Mouse (Mus musculus): ENCODE measurements around the gene Rcn1. TPM values are rescaled to one million over a fixed set of nuclear protein-coding genes. Genes with fewer than 3 reads are reported as not detected.
A peak's percentile ranks its signal among the peaks of the same experiment; 100 is the strongest.

The Rcn1 gene
- polyA plus RNA-seq, 1 experiment from 2014 or later, result 70.8 TPM

- H3K36me3 ChIP-seq, result no peaks in the 10 kb centered on the region
- H3K9me3 ChIP-seq, result no peaks in the 10 kb centered on the region
- no peak for ATAC-seq (ENCODE audit: low FRiP score, low read depth)
- H3K4me1 ChIP-seq (replicated peaks), result no peaks in the 10 kb centered on the region
- H3K9ac ChIP-seq, result no peak overlapping the region
- WGBS, result 83% methylated on average over 4 of the region's 4 CpGs
- H3K4me3 ChIP-seq, result no peak overlapping the region
- H3K4me2 ChIP-seq, result no peak overlapping the region
- H3K27ac ChIP-seq (replicated peaks), result no peak overlapping the region
- H3K27me3 ChIP-seq, result no peaks in the 10 kb centered on the region
Observed at GRCm38 (mm10) chr2:105391414-105391784, 7.7 kb downstream of the Rcn1 start.

- no peak overlapping the region for H3K4me3 ChIP-seq
- H3K4me2 ChIP-seq, result no peak overlapping the region
- no peak overlapping the region for H3K9ac ChIP-seq
- H3K9me3 ChIP-seq, result no peaks in the 10 kb centered on the region
- peak; percentile 19; the same call in 1 of the 2 replicates for ATAC-seq (ENCODE audit: low FRiP score, low read depth)
- H3K27me3 ChIP-seq, result no peaks in the 10 kb centered on the region
- 82% methylated on average over 6 of the region's 6 CpGs for WGBS
- H3K4me1 ChIP-seq (replicated peaks), result no peaks in the 10 kb centered on the region
- no peak overlapping the region for H3K27ac ChIP-seq (replicated peaks)
- no peaks in the 10 kb centered on the region for H3K36me3 ChIP-seq
Observed at GRCm38 (mm10) chr2:105390653-105391413, 8.3 kb downstream of the Rcn1 start.

GRCm38 (mm10) chr2:105389007-105389890 lies 9.9 kb downstream of the Rcn1 start:
- H3K4me2 ChIP-seq, result no peak overlapping the region
- H3K9ac ChIP-seq, result no peak overlapping the region
- H3K27me3 ChIP-seq, result no peaks in the 10 kb centered on the region
- WGBS, result 82% methylated on average over 17 of the region's 17 CpGs
- no peak for ATAC-seq (ENCODE audit: low FRiP score, low read depth)
- H3K36me3 ChIP-seq, result no peaks in the 10 kb centered on the region
- no peaks in the 10 kb centered on the region for H3K9me3 ChIP-seq
- no peak overlapping the region for H3K27ac ChIP-seq (replicated peaks)
- H3K4me3 ChIP-seq, result no peak overlapping the region
- H3K4me1 ChIP-seq (replicated peaks), result no peaks in the 10 kb centered on the region

GRCm38 (mm10) chr2:105386418-105386817 lies 12.7 kb downstream of the Rcn1 start:
- Histone ChIP-seq H3K36me3 (no peaks in the 10 kb centered on the region), H3K4me3 (no peak overlapping the region), H3K27ac (replicated peaks) (no peak overlapping the region), H3K27me3 (no peaks in the 10 kb centered on the region), H3K9me3 (no peaks in the 10 kb centered on the region), H3K4me2 (no peak overlapping the region), H3K4me1 (replicated peaks) (no peaks in the 10 kb centered on the region), H3K9ac (no peak overlapping the region)
- 91% methylated on average over 4 of the region's 4 CpGs for WGBS
- no peak for ATAC-seq (ENCODE audit: low FRiP score, low read depth)

- no peak overlapping the region for H3K4me3 ChIP-seq
- no peaks in the 10 kb centered on the region for H3K36me3 ChIP-seq
- no peaks in the 10 kb centered on the region for H3K9me3 ChIP-seq
- H3K4me1 ChIP-seq (replicated peaks), result no peaks in the 10 kb centered on the region
- H3K27ac ChIP-seq (replicated peaks), result no peak overlapping the region
- no peak overlapping the region for H3K4me2 ChIP-seq
- WGBS, result 80% methylated on average over 3 of the region's 3 CpGs
- H3K9ac ChIP-seq, result no peak overlapping the region
- no peaks in the 10 kb centered on the region for H3K27me3 ChIP-seq
- no peak for ATAC-seq (ENCODE audit: low FRiP score, low read depth)
Observed at GRCm38 (mm10) chr2:105384998-105385397, 14.1 kb downstream of the Rcn1 start.

- H3K27me3 ChIP-seq, result no peaks in the 10 kb centered on the region
- no peak overlapping the region for H3K4me3 ChIP-seq
- H3K9ac ChIP-seq, result no peak overlapping the region
- H3K4me2 ChIP-seq, result no peak overlapping the region
- H3K36me3 ChIP-seq, result no peaks in the 10 kb centered on the region
- H3K9me3 ChIP-seq, result no peaks in the 10 kb centered on the region
- ATAC-seq (ENCODE audit: low FRiP score, low read depth), result no peak
- no peak overlapping the region for H3K27ac ChIP-seq (replicated peaks)
- H3K4me1 ChIP-seq (replicated peaks), result no peaks in the 10 kb centered on the region
- 81% methylated on average over 8 of the region's 8 CpGs for WGBS
Observed at GRCm38 (mm10) chr2:105383063-105383462, 16.1 kb downstream of the Rcn1 start.

- Histone ChIP-seq H3K9me3 (no peaks in the 10 kb centered on the region), H3K27me3 (no peaks in the 10 kb centered on the region), H3K4me3 (no peak overlapping the region), H3K4me1 (replicated peaks) (no peaks in the 10 kb centered on the region), H3K4me2 (no peak overlapping the region), H3K9ac (no peak overlapping the region), H3K36me3 (no peaks in the 10 kb centered on the region), H3K27ac (replicated peaks) (no peak overlapping the region)
- ATAC-seq (ENCODE audit: low FRiP score, low read depth), result no peak
- WGBS, result 94% methylated on average over 3 of the region's 3 CpGs
Observed at GRCm38 (mm10) chr2:105380757-105381319, 18.3 kb downstream of the Rcn1 start.

GRCm38 (mm10) chr2:105379682-105380081 lies 19.4 kb downstream of the Rcn1 start:
- Histone ChIP-seq H3K4me2 (no peak overlapping the region), H3K4me3 (no peak overlapping the region), H3K27me3 (no peaks in the 10 kb centered on the region), H3K9ac (no peak overlapping the region), H3K9me3 (no peaks in the 10 kb centered on the region), H3K36me3 (no peaks in the 10 kb centered on the region), H3K27ac (replicated peaks) (no peak overlapping the region), H3K4me1 (replicated peaks) (no peaks in the 10 kb centered on the region)
- 80% methylated on average over 1 of the region's 1 CpGs for WGBS
- no peak for ATAC-seq (ENCODE audit: low FRiP score, low read depth)

- 0 out of 2 replicates have a peak, but pooled peaks cover 1% of the 10 kb centered on the region for H3K4me1 ChIP-seq (replicated peaks)
- H3K27me3 ChIP-seq, result no peaks in the 10 kb centered on the region
- H3K9ac ChIP-seq, result no peak overlapping the region
- H3K4me3 ChIP-seq, result no peak overlapping the region
- H3K4me2 ChIP-seq, result no peak overlapping the region
- no peaks in the 10 kb centered on the region for H3K36me3 ChIP-seq
- 85% methylated on average over 4 of the region's 4 CpGs for WGBS
- no peak for ATAC-seq (ENCODE audit: low FRiP score, low read depth)
- H3K27ac ChIP-seq (replicated peaks), result no peak overlapping the region
- H3K9me3 ChIP-seq, result no peaks in the 10 kb centered on the region
Observed at GRCm38 (mm10) chr2:105375705-105376104, 23.4 kb downstream of the Rcn1 start.

- Histone ChIP-seq H3K4me3 (no peak overlapping the region), H3K36me3 (no peaks in the 10 kb centered on the region), H3K4me1 (replicated peaks) (peaks cover 6% of the 10 kb centered on the region), H3K27ac (replicated peaks) (no peak overlapping the region), H3K9ac (no peak overlapping the region), H3K9me3 (no peaks in the 10 kb centered on the region), H3K27me3 (no peaks in the 10 kb centered on the region), H3K4me2 (no peak overlapping the region)
- WGBS, result 94% methylated on average over 7 of the region's 7 CpGs
- no peak for ATAC-seq (ENCODE audit: low FRiP score, low read depth)
Observed at GRCm38 (mm10) chr2:105375261-105375660, 23.9 kb downstream of the Rcn1 start.

GRCm38 (mm10) chr2:105373658-105374057 lies 25.5 kb downstream of the Rcn1 start:
- no peak for ATAC-seq (ENCODE audit: low FRiP score, low read depth)
- H3K4me3 ChIP-seq, result no peak overlapping the region
- WGBS, result 96% methylated on average over 11 of the region's 11 CpGs
- no peak overlapping the region for H3K4me2 ChIP-seq
- H3K4me1 ChIP-seq (replicated peaks), result peaks cover 9% of the 10 kb centered on the region
- no peaks in the 10 kb centered on the region for H3K36me3 ChIP-seq
- H3K9ac ChIP-seq, result no peak overlapping the region
- H3K27me3 ChIP-seq, result no peaks in the 10 kb centered on the region
- no peak overlapping the region for H3K27ac ChIP-seq (replicated peaks)
- no peaks in the 10 kb centered on the region for H3K9me3 ChIP-seq

- ATAC-seq (ENCODE audit: low FRiP score, low read depth), result no peak
- 86% methylated on average over 5 of the region's 5 CpGs for WGBS
- H3K27ac ChIP-seq (replicated peaks), result no peak overlapping the region
- no peaks in the 10 kb centered on the region for H3K27me3 ChIP-seq
- H3K9ac ChIP-seq, result no peak overlapping the region
- peaks cover 9% of the 10 kb centered on the region for H3K4me1 ChIP-seq (replicated peaks)
- H3K4me2 ChIP-seq, result no peak overlapping the region
- H3K9me3 ChIP-seq, result no peaks in the 10 kb centered on the region
- no peak overlapping the region for H3K4me3 ChIP-seq
- H3K36me3 ChIP-seq, result no peaks in the 10 kb centered on the region
Observed at GRCm38 (mm10) chr2:105372727-105373126, 26.4 kb downstream of the Rcn1 start.

All from hindbrain, embryonic 15.5 days (tissue).